Mouse (Mus musculus) common myeloid progenitor, adult 5-6 weeks (primary cell): ENCODE results near the gene Ctrb1. TPM values are rescaled to one million over a fixed set of nuclear protein-coding genes. Genes with fewer than 3 reads are reported as not detected.

Source experiments
- ATAC-seq: replicated peaks from 2 replicates; pipeline ENCODE4 v1.8.0; 2016; ENCODE audit warnings: low read depth, mild to moderate bottlenecking, moderate TSS enrichment, inconsistent platforms; ENCODE audit not compliant: poor library complexity, severe bottlenecking
- total RNA-seq: library from RNA; stranded (forward); fragments of 200-1000, 187-1606 nt; gene quantifications from 2 replicates; pipeline ENCODE4 v1.2.3, GENCODE M21; 2017

The Ctrb1 gene
- total RNA-seq, 1 experiment from 2014 or later, result not detected

- ATAC-seq, result no peak
Measured at GRCm38 (mm10) chr8:111641064-111641463, 49.7 kb downstream of the Ctrb1 start.

- ATAC-seq, result peak; percentile 54
Measured at GRCm38 (mm10) chr8:111638086-111638485, 52.7 kb downstream of the Ctrb1 start.

Other genes with a start within 250 kb of the Ctrb1 start
- gene Wdr59, start 168.9 kb downstream of the Ctrb1 start, total RNA-seq, result 5.1 and 7.9 TPM in 2 replicates
- 71.0 and 78.3 TPM in 2 replicates for gene Znrf1, start 154.9 kb downstream of the Ctrb1 start, total RNA-seq
- gene Ldhd, start 60.6 kb downstream of the Ctrb1 start, total RNA-seq, result 0.32 and 0.87 TPM in 2 replicates
- gene Zfp1, start 47.6 kb downstream of the Ctrb1 start, total RNA-seq, result 9.8 and 13.0 TPM in 2 replicates
- not detected in 2 replicates for gene Bcar1, start 52.8 kb upstream of the Ctrb1 start, total RNA-seq
- 202 and 252 TPM in 2 replicates for gene Cfdp1, start 163.3 kb upstream of the Ctrb1 start, total RNA-seq
- gene Tmem170, start 185.7 kb upstream of the Ctrb1 start, total RNA-seq, result 2.3 and 2.5 TPM in 2 replicates
- not detected in 2 replicates for gene Chst5, start 219.4 kb upstream of the Ctrb1 start, total RNA-seq
- 1.5 and 3.6 TPM in 2 replicates for gene Tmem231, start 242.9 kb upstream of the Ctrb1 start, total RNA-seq
- 28.6 and 41.6 TPM in 2 replicates for gene Gabarapl2, start 249.7 kb upstream of the Ctrb1 start, total RNA-seq